In genomic region chr9:95406571-95407561, GRCm38 (mm10) we compare ENCODE assay signal across 8 mouse cellular contexts. TPM values are rescaled to one million over a fixed set of nuclear protein-coding genes. Genes with fewer than 3 reads are reported as not detected.
A peak's percentile ranks its signal among the peaks of the same experiment; 100 is the strongest.
DNase-seq lines count a peak whose midpoint lies in the region; ATAC-seq lines count a peak whose summit lies in the region.

Gene Chst2 (minus strand): TSS chr9:95406722.

- WGBS in intestine, embryonic 15.5 days, result under 1% methylated on average over 102 of the region's 102 CpGs

- intact Hi-C loops in left cerebral cortex, postnatal 14 days (cut with DNase I), result loop anchor here (2.0 to 10.0 kb wide), 3 partner anchors 335 to 668 kb away; no protein-coding TSS in a partner anchor

- H3K36me3 ChIP-seq in intestine, embryonic 15.5 days, result no peaks in the 10 kb centered on the region

- peak; percentile 88 to 93 for DNase-seq in adrenal gland, adult 18-20 months (ENCODE audit: low spot score in 2 of 2)
- DNase-seq in embryo, embryonic 11 days, result peak; percentile 94
- DNase-seq in gastrocnemius, postnatal 4 days (ENCODE audit: low spot score in 2 of 2), result peak; percentile 81 to 89
- peak; percentile 87 to 92 for DNase-seq in left cerebral cortex, postnatal 14 days (ENCODE audit: low spot score in 2 of 2)
- peak; percentile 84 for DNase-seq in right cerebral cortex, postnatal 4 days

- no peaks in the 10 kb centered on the region for H3K9me3 ChIP-seq in intestine, embryonic 15.5 days

- H3K9ac ChIP-seq in intestine, embryonic 15.5 days, result peak within 1 kb of the TSS; percentile 74

- H3K27me3 ChIP-seq in intestine, embryonic 15.5 days (replicated peaks), result peaks cover 32% of the 10 kb centered on the region

- peak; percentile 94 for ATAC-seq in intestine, embryonic 15.5 days
- ATAC-seq in megakaryocyte-erythroid progenitor cell, adult 5-6 weeks (replicated peaks; ENCODE audit: low FRiP score, low TSS enrichment, poor library complexity, severe bottlenecking), result peak; percentile 56
- no peak for ATAC-seq in monocyte, adult 5-6 weeks (replicated peaks; ENCODE audit: insufficient number of reproducible peaks, low FRiP score, low TSS enrichment, poor library complexity, severe bottlenecking)

- peak within 1 kb of the TSS; percentile 69 for H3K4me3 ChIP-seq in intestine, embryonic 15.5 days (replicated peaks)

- peak within 1 kb of the TSS; percentile 99 for H3K4me2 ChIP-seq in intestine, embryonic 15.5 days (replicated peaks)

- peak within 1 kb of the TSS; percentile 84 for H3K27ac ChIP-seq in intestine, embryonic 15.5 days

- peaks cover 20% of the 10 kb centered on the region for H3K4me1 ChIP-seq in intestine, embryonic 15.5 days (replicated peaks)

RNA-seq across cellular contexts. Expression of gene Chst2, which starts in this region (rescaled TPM):
- total RNA-seq in adrenal gland, adult 18-20 months (2021), result 10 to 100 TPM; 10.6 to 30.0 TPM
- total RNA-seq in gastrocnemius, postnatal 4 days (2021), result 1 to 10 TPM; 5.4 to 5.6 TPM
- polyA plus RNA-seq in intestine, embryonic 15.5 days (2015; fragmentation: Nextera tagmentation; extraction: Ambion mirVana), result 5.3 and 6.8 TPM in 2 replicates
- total RNA-seq in left cerebral cortex, postnatal 14 days (2021), result 100 to 1,000 TPM; 103 TPM
- not detected in 2 replicates for total RNA-seq in megakaryocyte-erythroid progenitor cell, adult 5-6 weeks (2014; fragmentation: Nextera tagmentation)
- total RNA-seq in megakaryocyte-erythroid progenitor cell, adult 5-6 weeks (2017), result 0.04 and 0.14 TPM in 2 replicates
- total RNA-seq in monocyte, adult 5-6 weeks (2017), result 0.10 to 0.32 TPM (median 0.19 TPM) in 3 replicates

Comparison
In these comparisons a context has a peak if more than half of its experiments do, and no peak if none do; other contexts are left out.
1. Peak in ATAC-seq in megakaryocyte-erythroid progenitor cell, adult 5-6 weeks; RNA of the gene not detected or under 1 TPM.